Mouse (Mus musculus) c-Kit-positive CD71-negative TER-119-negative erythroid progenitor cells, embryonic 14.5 days (primary cell): ENCODE data around the gene Spag8.
A peak's percentile ranks its signal among the peaks of the same experiment; 100 is the strongest.

Experiments
- DNase-seq: peaks from one replicate; pipeline ENCODE4 v3.0.0-alpha.2; 2013; ENCODE audit warnings: low read depth

Gene Spag8

DNA sequence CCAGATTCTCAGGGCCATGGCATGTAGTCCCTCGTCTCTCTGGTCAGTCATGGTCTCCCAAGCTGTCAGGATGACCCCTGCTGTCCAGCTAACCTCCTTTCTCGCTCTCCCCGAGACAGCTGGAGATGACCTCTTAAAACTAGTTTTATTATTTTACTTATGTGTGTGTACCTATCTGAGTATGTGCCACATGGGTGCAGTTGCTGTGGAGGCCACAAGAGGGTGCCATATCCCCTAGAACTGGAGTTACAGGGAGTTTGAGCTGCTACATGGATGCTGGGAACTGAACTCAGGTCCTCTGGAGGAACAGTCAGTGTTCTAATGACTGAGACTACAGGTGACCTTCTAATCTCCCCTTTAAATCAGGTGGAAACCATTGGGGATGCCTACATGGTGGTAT is 3.6 kb downstream of the Spag8 start:
- no peak for DNase-seq

DNA sequence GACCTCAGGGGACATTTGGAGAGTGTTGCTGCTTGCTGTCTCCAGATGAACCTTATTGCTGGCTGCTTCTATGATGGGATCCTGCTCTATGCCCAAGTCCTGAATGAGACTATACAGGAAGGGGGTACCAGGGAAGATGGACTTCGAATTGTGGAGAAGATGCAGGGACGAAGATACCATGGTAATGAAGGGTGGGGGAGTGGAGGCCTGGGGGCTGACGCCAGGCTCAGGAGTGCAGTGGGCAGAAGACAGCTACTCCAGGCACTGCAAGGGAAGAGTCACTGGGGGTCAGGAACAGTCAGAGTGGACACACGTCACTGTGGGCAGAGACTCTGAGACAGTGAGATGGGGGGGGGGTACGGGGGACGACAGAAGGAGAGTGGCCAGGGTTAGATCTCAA is 12.9 kb downstream of the Spag8 start:
- DNase-seq: no peak

DNA sequence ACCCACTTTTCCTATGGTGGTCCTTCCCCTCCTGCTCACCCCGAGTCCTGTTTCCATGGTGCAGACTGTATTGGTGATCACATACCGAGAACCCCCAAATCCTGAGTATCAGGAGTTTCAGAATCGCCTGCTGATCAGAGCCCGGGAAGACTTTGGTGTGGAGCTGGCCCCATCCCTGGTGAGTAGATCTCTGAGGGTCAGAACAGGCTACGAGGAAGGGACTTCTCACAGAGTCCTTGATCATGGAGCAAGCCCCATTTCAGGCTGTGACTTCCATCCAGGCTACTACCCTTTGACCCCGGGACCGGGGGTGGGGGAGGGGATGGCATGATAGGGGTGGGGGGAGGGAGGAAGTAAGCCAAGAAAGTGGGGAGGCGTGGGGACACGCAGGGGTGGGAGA is 13.3 kb downstream of the Spag8 start:
- no peak for DNase-seq

DNA sequence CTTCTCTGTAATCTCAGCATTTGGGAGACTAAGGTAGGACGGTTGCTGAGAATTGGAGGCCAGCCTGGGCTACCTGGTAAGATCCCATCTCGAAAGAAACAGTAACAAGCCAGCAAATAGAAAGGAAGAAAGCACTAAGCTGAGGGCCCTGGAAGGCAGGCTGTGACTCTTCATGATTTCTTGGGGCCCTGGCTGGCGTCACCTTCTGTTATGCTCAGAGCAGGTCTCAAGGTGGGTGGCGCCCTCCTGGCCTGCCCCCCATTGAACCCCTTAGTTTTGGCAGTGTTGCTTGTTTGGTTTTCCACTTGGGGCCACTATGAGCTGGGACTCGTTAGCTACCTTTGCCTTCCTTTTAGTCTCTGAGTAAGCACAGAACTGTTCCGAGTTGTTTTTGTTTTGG is 16.6 kb downstream of the Spag8 start:
- no peak for DNase-seq

DNA sequence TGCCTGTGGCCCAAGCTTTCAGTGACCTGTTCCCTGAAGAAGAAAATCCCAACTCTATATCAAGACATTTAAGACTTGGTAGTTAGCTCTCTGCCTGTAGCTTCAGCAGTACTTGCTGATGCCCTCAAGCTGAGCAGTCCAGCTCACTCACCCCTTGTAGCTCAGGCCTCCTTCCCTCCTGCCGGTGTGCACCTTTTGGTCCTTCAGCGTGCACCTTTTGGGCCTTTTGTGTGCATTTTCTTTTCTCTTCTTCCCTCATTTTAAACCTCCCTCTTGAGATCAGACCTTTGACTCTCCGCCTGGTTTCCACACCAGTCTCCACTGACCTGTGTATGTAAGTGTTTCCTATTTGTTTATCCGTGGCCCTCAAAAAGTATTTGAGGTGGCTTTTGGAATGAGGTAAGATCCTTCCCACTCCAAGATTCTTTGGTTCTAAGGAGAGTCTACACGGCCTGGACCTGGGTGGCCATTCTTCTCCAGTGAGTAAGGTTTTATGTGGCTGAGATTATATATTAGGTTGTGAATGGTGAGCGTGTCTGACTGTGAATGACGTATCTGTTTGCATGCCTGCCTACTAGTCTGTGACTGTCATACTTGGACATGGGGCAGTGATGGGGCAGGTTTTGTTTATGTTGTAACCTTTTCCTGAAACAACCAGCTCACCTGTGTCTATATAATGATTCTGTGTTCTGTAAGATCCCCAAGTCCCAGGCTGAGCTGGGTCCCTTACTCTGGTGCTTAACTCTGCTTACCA is 18.6 kb downstream of the Spag8 start:
- no peak for DNase-seq

DNA sequence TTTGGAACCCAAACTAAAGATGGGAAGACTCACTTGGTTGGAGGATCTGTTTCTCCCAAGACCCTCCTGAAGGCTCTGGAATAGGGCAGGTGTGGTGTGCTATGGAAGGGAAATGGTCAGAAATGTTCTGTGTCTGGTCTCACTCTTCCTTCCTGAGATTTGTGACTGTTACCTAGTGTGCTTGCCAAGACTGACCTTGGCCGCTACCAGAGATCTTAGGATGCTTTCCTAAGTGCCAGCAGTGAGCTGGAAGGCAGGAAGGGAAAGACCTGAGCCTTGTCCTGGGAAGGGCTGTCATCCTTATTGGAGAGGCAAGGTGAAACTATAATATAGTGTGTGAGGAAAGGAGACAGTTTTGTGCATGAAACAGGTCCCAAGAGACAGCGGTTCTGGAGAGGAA is 19.7 kb downstream of the Spag8 start:
- no peak for DNase-seq

DNA sequence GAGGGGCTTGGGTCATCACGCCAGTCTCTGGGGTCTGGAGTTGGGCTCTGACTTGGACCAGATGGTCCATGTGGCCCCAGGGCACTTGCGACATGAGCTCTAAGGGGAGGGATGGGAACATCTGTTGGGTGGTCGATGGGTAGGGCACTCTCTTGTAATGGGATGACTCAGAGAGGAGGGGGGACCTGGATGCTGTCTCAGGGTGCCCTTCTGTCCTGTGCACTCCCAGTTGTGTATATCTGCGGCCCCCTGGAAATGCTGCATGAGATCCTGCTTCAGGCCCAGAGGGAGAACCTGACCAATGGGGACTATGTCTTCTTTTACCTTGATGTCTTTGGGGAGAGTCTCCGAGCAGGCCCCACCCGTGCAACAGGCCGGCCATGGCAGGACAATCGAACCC is 20.1 kb downstream of the Spag8 start:
- no peak for DNase-seq

DNA sequence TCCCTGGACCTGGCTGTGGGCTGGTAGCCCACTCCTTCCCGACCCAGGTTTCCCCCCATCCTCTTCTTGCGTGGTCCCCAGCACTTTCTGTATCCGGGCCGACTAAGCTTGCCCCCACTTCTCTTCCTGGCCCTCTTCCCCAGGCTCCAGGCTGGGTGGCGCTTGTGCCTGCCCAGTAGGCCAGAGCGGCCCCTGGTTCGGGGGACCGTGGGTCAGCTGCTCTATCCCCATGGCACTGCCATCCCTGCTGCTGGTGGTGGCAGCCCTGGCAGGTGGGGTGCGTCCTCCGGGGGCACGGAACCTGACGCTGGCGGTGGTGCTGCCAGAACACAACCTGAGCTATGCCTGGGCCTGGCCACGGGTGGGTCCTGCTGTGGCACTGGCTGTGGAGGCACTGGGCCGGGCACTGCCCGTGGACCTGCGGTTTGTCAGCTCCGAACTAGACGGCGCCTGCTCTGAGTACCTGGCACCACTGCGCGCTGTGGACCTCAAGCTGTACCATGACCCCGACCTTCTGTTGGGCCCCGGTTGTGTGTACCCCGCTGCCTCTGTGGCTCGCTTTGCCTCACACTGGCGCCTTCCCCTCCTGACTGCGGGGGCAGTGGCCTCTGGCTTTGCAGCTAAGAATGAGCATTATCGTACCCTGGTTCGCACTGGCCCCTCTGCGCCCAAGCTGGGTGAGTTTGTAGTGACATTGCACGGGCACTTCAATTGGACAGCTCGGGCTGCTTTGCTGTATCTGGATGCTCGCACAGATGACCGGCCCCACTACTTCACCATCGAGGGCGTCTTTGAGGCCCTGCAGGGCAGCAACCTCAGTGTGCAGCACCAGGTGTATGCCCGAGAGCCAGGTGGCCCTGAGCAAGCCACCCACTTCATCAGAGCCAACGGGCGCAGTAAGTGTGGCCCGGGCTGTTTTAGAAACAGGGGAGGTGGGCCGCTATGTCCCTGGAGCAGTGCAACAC is 21.2 kb downstream of the Spag8 start:
- DNase-seq: no peak

DNA sequence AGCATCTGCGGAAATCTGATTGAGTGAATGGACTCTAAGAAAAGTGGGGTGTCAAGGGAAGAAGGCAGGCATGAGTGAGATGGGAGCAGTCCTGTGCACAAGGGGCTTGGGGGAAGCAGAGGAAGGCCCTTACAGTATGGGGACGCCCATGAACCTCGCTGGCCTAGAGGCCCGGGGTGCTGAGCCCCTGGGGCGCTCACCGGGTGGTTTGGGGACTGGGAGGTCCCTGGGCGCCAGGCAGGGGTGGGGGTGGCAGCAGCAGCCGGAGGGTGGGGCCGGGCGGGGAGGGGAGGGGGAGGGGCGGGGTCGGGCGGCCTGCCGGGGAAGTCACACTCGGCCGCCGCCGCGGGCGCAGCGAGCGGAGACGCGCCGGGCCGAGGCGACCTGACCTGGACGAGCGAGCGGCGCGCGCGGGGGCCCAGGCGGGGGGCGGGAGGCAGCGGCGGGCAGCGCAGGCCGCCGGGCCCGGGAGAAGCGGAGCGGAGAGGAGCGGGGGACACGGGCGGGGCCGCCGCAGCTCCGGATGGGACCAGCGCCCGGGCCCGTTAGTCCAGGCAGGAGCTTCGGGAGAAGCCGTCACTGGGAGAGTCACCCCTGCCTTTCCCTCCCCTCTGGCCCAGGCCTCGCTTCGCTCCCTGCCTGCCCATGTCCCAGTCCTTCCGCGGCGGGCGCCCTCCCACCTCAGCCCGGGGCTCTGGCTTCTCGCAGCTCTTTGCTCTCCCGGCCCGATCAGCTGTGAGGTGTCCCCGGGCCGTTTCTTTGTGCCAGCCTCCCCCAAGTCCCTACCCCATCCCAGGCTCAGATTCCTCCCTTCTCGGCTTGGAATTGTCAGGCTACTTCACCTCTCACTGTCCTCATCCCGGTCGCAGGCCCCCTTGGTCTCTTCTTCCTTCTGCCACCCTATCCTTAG is 22.1 kb downstream of the Spag8 start, which contains the start of gene Npr2:
TSS of gene Npr2 (plus strand) at position 890 of the 910 bp plus-strand sequence.
- DNase-seq: no peak

DNA sequence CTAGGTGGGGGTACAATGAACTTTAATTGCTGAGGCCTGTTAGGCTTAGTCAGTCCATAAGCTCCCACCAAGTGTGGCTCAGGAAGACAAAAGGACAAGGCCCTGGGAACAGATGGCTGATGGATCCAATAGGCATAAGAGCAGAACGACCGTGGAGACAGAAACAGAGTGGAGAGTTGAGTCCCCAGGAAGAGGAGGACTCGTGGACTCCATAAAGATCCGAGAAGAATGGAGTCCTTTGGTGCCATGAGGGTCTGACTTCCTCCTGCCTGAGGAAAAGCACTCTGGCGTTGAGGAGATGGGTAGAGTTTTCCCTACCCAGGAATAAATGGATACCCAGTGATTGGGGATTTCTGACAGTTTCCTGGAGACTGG is 22.7 kb downstream of the Spag8 start:
- DNase-seq: no peak

DNA sequence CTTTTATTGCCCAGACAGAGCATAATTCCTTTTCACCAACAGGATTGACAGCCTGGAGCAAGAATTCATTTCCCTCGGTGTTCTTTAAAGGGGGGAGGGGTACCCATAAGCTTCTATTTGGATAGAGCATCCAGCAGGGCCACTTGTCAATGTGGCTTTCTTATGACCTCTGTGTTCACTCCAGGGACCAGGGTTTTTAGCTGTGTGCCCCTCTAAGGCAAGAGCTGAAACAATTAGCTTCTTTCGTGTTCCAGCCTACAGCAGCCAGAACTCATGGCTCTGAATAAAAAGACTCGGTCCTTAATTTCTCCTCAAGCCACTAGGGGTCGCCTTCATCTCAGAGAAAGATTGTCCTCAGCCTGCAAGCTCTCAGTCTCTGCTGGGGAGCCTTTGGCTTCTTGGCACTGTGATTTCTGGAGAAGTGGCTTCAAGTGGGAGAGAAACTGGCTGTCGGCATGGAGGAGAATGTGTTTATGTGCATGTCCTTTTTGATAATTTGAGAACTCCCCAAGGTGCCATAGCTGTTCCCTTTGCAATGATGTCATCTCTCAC is 23.3 kb downstream of the Spag8 start:
- peak; percentile 80 for DNase-seq

DNA sequence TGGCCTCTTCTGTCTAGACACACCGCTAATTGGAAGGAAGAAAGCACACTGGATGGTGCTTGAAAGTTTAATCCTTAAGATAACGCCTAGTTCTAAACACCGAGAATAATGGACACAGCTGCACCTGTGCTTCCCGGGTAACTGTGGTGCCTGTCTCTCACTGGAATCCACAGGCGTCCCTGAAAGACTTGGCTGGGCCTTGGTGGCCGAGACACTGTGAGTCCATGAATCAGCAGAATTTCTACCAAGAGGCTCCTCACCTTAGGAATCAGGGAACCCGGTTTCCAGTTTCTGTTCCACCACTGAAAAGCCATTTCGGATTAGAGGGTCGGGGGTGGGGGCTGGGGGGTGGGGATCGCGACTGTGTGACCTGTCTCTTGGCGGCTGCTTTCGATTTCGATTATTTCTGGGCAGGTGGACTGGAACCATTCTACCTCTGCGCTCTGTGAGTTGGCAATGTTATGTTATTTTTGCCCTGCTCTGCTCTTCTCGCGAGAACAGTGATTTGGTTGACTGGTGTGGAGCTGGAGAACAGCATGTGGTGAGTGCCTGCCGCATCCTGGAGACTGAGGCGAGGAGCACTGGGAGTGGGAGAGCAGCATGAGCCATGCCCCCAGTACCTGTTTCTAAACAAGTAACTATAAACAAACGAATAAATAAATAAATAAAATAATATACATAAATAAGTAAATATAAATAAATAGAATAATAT is 24.1 kb downstream of the Spag8 start:
- DNase-seq: no peak

DNA sequence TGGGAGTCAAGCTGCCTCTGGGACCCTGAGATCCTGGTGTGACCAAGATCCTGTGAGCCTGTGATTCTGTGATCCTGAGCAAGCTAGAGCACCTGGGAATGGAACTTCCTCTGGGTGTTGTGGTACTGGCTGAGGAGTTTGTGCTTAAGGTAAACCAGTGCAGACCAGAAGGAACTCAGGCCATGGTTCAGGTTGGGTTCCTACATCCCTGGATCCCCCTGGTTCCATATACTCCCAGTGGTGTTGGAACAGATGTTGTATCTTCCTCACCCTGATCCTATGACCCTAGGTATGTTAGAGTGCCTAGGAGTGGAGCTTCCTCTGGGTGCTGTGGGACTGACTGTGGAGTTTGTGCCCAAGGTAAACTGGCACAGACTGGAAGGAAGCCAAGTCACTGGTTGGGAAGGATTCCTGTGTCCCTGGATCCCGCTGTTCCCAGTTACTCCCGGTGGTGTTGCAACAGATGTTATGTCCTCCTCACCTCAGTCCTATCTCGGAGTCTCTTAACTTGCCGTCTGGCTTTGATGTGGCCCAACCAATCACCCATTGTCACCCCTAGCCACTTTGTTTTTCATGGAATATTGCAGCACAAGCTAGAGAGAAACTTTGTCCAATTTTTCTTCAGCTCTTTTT is 33.1 kb downstream of the Spag8 start:
- DNase-seq: no peak

DNA sequence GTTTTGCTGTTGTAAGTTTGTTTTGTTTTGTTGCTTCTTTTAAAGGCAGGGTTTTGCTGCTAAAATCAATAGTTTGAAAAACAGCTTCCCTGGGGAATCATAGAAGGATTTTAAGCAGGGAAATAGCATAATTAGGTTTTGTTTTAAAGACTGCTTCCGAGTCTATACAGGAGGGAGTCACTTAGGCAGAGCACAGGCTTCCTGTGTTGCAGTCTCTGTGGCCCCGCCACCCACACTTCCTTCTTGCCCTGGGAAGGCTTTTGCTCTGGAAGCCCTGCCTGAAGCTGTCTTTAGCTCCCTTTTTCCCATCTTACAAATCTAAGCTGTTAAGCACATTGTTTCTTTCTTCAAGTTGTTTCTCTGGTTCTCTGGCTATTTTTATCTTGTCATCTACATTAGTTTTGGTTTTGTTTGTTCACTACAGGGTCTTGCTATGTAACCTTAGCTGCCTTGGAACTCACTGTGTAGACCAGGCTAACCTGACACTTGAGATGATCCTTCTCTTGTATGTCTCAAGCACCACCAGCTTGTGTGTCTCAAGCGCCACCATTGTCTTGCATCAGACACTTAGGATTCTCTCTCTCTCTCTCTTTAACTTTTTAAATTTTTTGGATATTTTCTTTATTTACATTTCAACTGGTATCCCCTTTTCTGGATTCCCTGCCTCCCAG is 40.2 kb downstream of the Spag8 start:
- no peak for DNase-seq

DNA sequence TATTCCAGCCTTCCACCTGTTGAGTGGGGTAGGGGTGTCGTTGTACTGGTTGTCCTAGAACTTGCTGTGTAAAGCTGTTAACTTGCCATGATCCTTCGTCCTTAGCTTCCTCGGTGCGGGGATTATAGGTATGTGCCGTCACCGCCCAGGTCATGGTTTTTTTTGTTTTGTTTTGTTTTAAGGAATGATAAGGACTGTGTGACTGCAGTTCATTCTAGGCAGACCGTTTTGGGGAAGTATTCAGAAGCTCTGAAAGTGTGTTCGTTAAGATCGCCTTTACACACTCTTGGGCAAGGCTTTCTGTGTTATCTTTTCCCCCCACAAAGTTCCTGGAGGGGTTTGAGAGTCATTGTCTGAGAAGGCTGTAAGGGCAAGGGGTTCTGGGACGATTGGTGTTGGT is 40.9 kb downstream of the Spag8 start:
- no peak for DNase-seq

DNA sequence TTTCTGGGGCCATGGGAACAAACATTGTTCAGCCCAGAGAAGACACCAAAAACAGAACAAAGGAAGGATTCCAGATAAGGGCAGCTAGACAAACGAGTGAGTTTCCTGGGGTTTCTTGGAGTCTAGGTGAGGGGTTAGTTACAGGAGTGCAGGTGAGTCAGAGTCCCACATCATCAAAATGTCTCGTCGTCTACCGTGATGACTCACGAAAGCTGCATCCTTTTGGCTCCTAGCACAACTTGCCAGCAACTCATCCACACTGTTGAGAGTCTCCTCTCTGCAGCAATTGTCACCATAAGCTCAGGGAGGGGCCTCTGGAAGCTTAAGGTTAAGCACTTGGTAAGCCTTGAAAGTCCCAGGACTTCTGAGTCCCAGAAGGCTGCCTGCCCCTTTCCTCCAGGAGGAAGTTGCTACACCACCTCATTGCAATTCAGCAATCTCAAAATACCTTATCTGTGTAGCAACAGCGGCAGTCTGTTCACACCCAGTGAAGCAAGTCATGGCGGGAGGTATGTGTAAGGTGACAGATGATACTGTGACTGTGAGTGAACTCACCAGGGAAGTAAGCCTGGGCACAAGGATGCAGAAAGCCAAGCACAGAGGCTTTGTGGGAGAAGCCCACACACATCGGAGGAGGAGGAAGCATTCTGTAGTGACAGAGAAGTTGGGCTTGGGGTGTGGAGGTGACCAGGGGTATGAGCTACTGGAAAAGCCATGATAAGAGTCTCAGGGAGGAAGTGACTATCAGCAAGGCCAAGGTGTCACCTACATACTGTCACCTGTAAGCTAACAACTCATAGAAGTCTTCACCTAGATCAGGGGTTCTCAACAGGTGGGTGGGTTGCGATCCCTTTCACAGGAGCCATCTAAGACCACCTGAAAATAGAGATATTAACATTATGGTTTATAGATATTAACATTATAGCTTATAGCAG is 48.4 kb downstream of the Spag8 start:
- DNase-seq: peak; percentile 24

DNA sequence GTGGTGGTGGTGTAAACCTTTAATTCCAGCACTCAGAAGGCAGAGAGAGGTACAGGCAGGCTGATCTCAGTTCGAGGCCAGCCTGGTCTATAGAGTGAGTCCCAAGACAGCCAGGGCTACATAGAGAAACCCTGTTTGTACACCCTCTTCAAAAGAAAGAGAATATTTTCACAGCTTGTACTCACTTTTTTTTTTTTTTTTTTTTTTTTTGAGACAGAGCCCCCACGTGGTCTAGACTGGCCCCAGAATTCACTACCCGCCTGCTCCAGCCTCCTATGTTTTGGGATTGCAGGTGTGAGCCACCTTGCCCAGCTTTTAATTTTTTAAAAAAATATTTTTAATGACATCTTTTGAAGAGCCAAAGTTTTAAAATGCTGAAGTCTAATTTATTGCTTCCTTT is 49.3 kb downstream of the Spag8 start:
- no peak for DNase-seq
